Mouse (Mus musculus) left cerebral cortex, adult 2 months (tissue): ENCODE measurements around the gene Ldlrad3. TPM values are rescaled to one million over a fixed set of nuclear protein-coding genes. Genes with fewer than 3 reads are reported as not detected.

Source experiments
- DNase-seq, 2 experiments: peaks; one replicate each; pipeline ENCODE4 v3.0.0; 2021 to 2022; ENCODE audit warnings: low spot score in 2 of 2, mixed read lengths in 1 of 2; ENCODE audit errors: extremely low spot score in 1 of 2
- H3K27ac ChIP-seq: fragments of 200-600 bp; 2 replicates; pipeline ENCODE4 v1.8.1; 2022
- H3K4me3 ChIP-seq: fragments of 200-600 bp; 2 replicates; pipeline ENCODE4 v1.8.1; 2022
- CTCF ChIP-seq: fragments of 200-600 bp; IDR thresholded peaks from 2 replicates; pipeline ENCODE4 v1.8.1; 2022; ENCODE audit warnings: antibody characterized with exemption, mild to moderate bottlenecking, moderate library complexity
- intact Hi-C: fragments of 180-260 bp; cut with DNase I; formaldehyde crosslinking; loops from one replicate; pipeline ENCODE4 v1.15.1; 2025
- total RNA-seq, 2 experiments: library from RNA; stranded (reverse); gene quantifications; 2 replicates each; pipeline ENCODE4 v1.2.3; 2021

Gene Ldlrad3
- total RNA-seq, 2 experiments from 2014 or later: 9.1 to 10.3 TPM

GRCm38 (mm10) chr2:102183720-102184480 lies 2.3 kb downstream of the Ldlrad3 start:
- intact Hi-C loops: no loop called here
- no peak for DNase-seq

GRCm38 (mm10) chr2:102181459-102181858 lies 4.7 kb downstream of the Ldlrad3 start:
- H3K27ac ChIP-seq: no peak overlapping the region
- no peak overlapping the region for H3K4me3 ChIP-seq
- no peak for TF ChIP-seq CTCF
- intact Hi-C loops: no loop called here
- no peak for DNase-seq

More at GRCm38 (mm10) chr2:102183720-102184480, 2.3 kb downstream of the Ldlrad3 start:
- Histone ChIP-seq H3K27ac (peak overlapping the region; percentile 89; the same call in 1 of the 2 replicates), H3K4me3 (peak overlapping the region; percentile 13; the same call in 1 of the 2 replicates)
- TF ChIP-seq CTCF: no peak

- no peak for DNase-seq
- Histone ChIP-seq H3K4me3 (no peak overlapping the region), H3K27ac (peak overlapping the region; percentile 42)
- no peak for TF ChIP-seq CTCF
- intact Hi-C loops: no loop called here
These were observed 9.8 kb downstream of the Ldlrad3 start for GRCm38 (mm10) chr2:102176434-102176772.

- no peak for DNase-seq
- intact Hi-C loops: no loop called here
- peak overlapping the region; percentile 42 for H3K27ac ChIP-seq
- no peak overlapping the region for H3K4me3 ChIP-seq
- TF ChIP-seq CTCF: no peak
These were observed 10.3 kb downstream of the Ldlrad3 start for GRCm38 (mm10) chr2:102175741-102176433.

GRCm38 (mm10) chr2:102172458-102172857 lies 13.7 kb downstream of the Ldlrad3 start:
- intact Hi-C loops: no loop called here
- H3K27ac ChIP-seq: no peak overlapping the region
- DNase-seq: no peak
- H3K4me3 ChIP-seq: no peak overlapping the region
- TF ChIP-seq CTCF: no peak

- intact Hi-C loops: no loop called here
- TF ChIP-seq CTCF: no peak
- Histone ChIP-seq H3K27ac (no peak overlapping the region), H3K4me3 (no peak overlapping the region)
- DNase-seq: no peak
These were observed 19.4 kb downstream of the Ldlrad3 start for GRCm38 (mm10) chr2:102166550-102167325.

GRCm38 (mm10) chr2:102163106-102163505 lies 23.1 kb downstream of the Ldlrad3 start:
- H3K27ac ChIP-seq: no peak overlapping the region
- TF ChIP-seq CTCF: no peak
- intact Hi-C loops: no loop called here
- DNase-seq: no peak
- no peak overlapping the region for H3K4me3 ChIP-seq

- DNase-seq: no peak
- intact Hi-C loops: no loop called here
- no peak for TF ChIP-seq CTCF
- no peak overlapping the region for H3K4me3 ChIP-seq
- no peak overlapping the region for H3K27ac ChIP-seq
These were observed 28.6 kb downstream of the Ldlrad3 start for GRCm38 (mm10) chr2:102157555-102157954.

GRCm38 (mm10) chr2:102157010-102157409 lies 29.2 kb downstream of the Ldlrad3 start:
- Histone ChIP-seq H3K27ac (no peak overlapping the region), H3K4me3 (no peak overlapping the region)
- intact Hi-C loops: no loop called here
- DNase-seq: no peak
- no peak for TF ChIP-seq CTCF

GRCm38 (mm10) chr2:102156460-102156859 lies 29.7 kb downstream of the Ldlrad3 start:
- intact Hi-C loops: no loop called here

GRCm38 (mm10) chr2:102155306-102156015 lies 30.7 kb downstream of the Ldlrad3 start:
- no peak for DNase-seq
- no peak overlapping the region for H3K27ac ChIP-seq
- no peak overlapping the region for H3K4me3 ChIP-seq
- no peak for TF ChIP-seq CTCF
- intact Hi-C loops: no loop called here

More at GRCm38 (mm10) chr2:102156460-102156859, 29.7 kb downstream of the Ldlrad3 start:
- no peak overlapping the region for H3K27ac ChIP-seq
- no peak overlapping the region for H3K4me3 ChIP-seq
- no peak for DNase-seq
- TF ChIP-seq CTCF: no peak

GRCm38 (mm10) chr2:102154771-102155211 lies 31.4 kb downstream of the Ldlrad3 start:
- TF ChIP-seq CTCF: no peak
- intact Hi-C loops: no loop called here
- DNase-seq: no peak
- Histone ChIP-seq H3K27ac (no peak overlapping the region), H3K4me3 (no peak overlapping the region)
